Mouse (Mus musculus) liver, embryonic 14.5 days (tissue): ENCODE results near the gene Morc1. TPM values are rescaled to one million over a fixed set of nuclear protein-coding genes. Genes with fewer than 3 reads are reported as not detected.

ENCODE experiments used
- ATAC-seq: fragments of 200-750 bp; cut with Nextera tagmentation; 2 replicates; pipeline ENCODE4 v1.8.0; 2017; ENCODE audit warnings: moderate number of reproducible peaks, mild to moderate bottlenecking, moderate library complexity; ENCODE audit not compliant: insufficient read depth
- DNase-seq, 3 experiments: peaks; one replicate each; pipeline ENCODE4 v3.0.0-alpha.2; 2012 to 2013; ENCODE audit warnings: low read depth in 3 of 3, low spot score in 3 of 3
- H3K27ac ChIP-seq: fragments of 300-500 bp; sonication (generic); 2 replicates; pipeline ENCODE4 v1.5.1; 2014; ENCODE audit warnings: moderate library complexity, mild to moderate bottlenecking, control low read depth, inconsistent platforms
- H3K27me3 ChIP-seq: fragments of 300-500 bp; sonication (generic); 2 replicates; pipeline ENCODE4 v1.6.1; 2014; ENCODE audit warnings: mild to moderate bottlenecking, low read length, moderate library complexity; ENCODE audit not compliant: control insufficient read depth, insufficient read depth
- H3K36me3 ChIP-seq: fragments of 300-500 bp; sonication (generic); replicated peaks from 2 replicates; pipeline ENCODE4 v1.6.1; 2014; ENCODE audit warnings: low read depth; ENCODE audit not compliant: control insufficient read depth, insufficient read depth
- H3K4me1 ChIP-seq, 2 experiments: fragments of 200-500 bp in 1 of 2; fragments of 300-500 bp in 1 of 2; sonication (generic) in 1 of 2; replicated peaks; 2 replicates each; pipeline ENCODE4 v1.6.1; 2012 to 2014; ENCODE audit warnings: antibody characterized with exemption in 1 of 2, inconsistent platforms in 1 of 2, low read length in 1 of 2; ENCODE audit not compliant: control insufficient read depth in 2 of 2, insufficient read depth in 2 of 2
- H3K4me2 ChIP-seq: fragments of 300-500 bp; sonication (generic); 2 replicates; pipeline ENCODE4 v1.6.1; 2014; ENCODE audit warnings: low read depth, mild to moderate bottlenecking, control low read depth, moderate library complexity
- H3K4me3 ChIP-seq, 2 experiments: fragments of 200-500 bp in 1 of 2; fragments of 300-500 bp in 1 of 2; sonication (generic) in 1 of 2; 2 replicates each; pipeline ENCODE4 v1.5.1; 2012 to 2014; ENCODE audit warnings: low read depth in 2 of 2, low read length in 2 of 2, mild to moderate bottlenecking in 2 of 2, control low read depth in 1 of 2, inconsistent platforms in 1 of 2, moderate library complexity in 1 of 2; ENCODE audit not compliant: insufficient read depth in 1 of 2
- H3K9ac ChIP-seq: fragments of 300-500 bp; sonication (generic); replicated peaks from 2 replicates; pipeline ENCODE4 v1.6.1; 2014; ENCODE audit warnings: mild to moderate bottlenecking, control low read depth, moderate library complexity
- H3K9me3 ChIP-seq: fragments of 300-500 bp; sonication (generic); 2 replicates; pipeline ENCODE4 v1.6.1; 2016; ENCODE audit warnings: low read length, mixed read lengths; ENCODE audit not compliant: control insufficient read depth
- CTCF ChIP-seq: IDR thresholded peaks from 2 replicates; pipeline ENCODE4 v1.5.1; 2016; ENCODE audit warnings: antibody characterized with exemption, low read depth, control low read depth
- EP300 ChIP-seq: IDR thresholded peaks from 2 replicates; pipeline ENCODE4 v1.6.1; 2016; ENCODE audit warnings: antibody characterized with exemption, low read depth
- WGBS: fragments of 180-500 bp; shearing (Covaris S2); extraction: QIAGEN DNeasy Blood & Tissue Kit; methylation state at CpG from one replicate; pipeline ENCODE4 v1.1.7; 2014; ENCODE audit not compliant: insufficient replicate concordance; 5-methylcytosine and 5-hydroxymethylcytosine counted together
- polyA plus RNA-seq, 2 experiments: library from polyadenylated mRNA; depleted of rRNA in 1 of 2; stranded (reverse) in 1 of 2; unstranded in 1 of 2; fragments of >200 nt; fragmentation: Nextera tagmentation in 1 of 2; extraction: Ambion mirVana in 1 of 2; gene quantifications; 2 replicates each; pipeline versions ENCODE4 v1.2.1 to v1.2.3; 2012 to 2014

Gene Morc1
- polyA plus RNA-seq, 2 experiments = not detected

GRCm38 (mm10) chr16:48606476-48607038, 175.5 kb downstream of the Morc1 start:
- Histone ChIP-seq H3K27me3 (no peaks in the 10 kb centered on the region), H3K4me3 (no peak overlapping the region), H3K36me3 (no peaks in the 10 kb centered on the region), H3K27ac (no peak overlapping the region), H3K4me2 (no peak overlapping the region), H3K4me1 (no peaks in the 10 kb centered on the region), H3K9ac (no peak overlapping the region), H3K9me3 (no peaks in the 10 kb centered on the region)
- TF ChIP-seq CTCF (no peak), EP300 (no peak)
- DNase-seq = no peak
- no peak for ATAC-seq
- 46% methylated on average over 4 of the region's 4 CpGs for WGBS

- Histone ChIP-seq H3K4me2 (no peak overlapping the region), H3K9me3 (no peaks in the 10 kb centered on the region), H3K27ac (no peak overlapping the region), H3K4me3 (no peak overlapping the region), H3K4me1 (no peaks in the 10 kb centered on the region), H3K36me3 (no peaks in the 10 kb centered on the region), H3K27me3 (no peaks in the 10 kb centered on the region), H3K9ac (no peak overlapping the region)
- DNase-seq (no peak), ATAC-seq (no peak)
- TF ChIP-seq CTCF (no peak), EP300 (no peak)
- WGBS = 59% methylated on average over 3 of the region's 3 CpGs
Observed at GRCm38 (mm10) chr16:48608224-48608623, 177.2 kb downstream of the Morc1 start.

- no peak for ATAC-seq
- H3K9me3 ChIP-seq = no peaks in the 10 kb centered on the region
- H3K36me3 ChIP-seq = no peaks in the 10 kb centered on the region
- WGBS = 41% methylated on average over 1 of the region's 1 CpGs
- H3K4me2 ChIP-seq = no peak overlapping the region
- H3K27me3 ChIP-seq = no peaks in the 10 kb centered on the region
- no peak for DNase-seq
- TF ChIP-seq EP300 (no peak), CTCF (no peak)
- no peak overlapping the region for H3K4me3 ChIP-seq
- no peak overlapping the region for H3K9ac ChIP-seq
- H3K27ac ChIP-seq = no peak overlapping the region
- no peaks in the 10 kb centered on the region for H3K4me1 ChIP-seq
Observed at GRCm38 (mm10) chr16:48610866-48611265, 179.8 kb downstream of the Morc1 start.

- no peaks in the 10 kb centered on the region for H3K27me3 ChIP-seq
- TF ChIP-seq CTCF (no peak), EP300 (no peak)
- no peak for DNase-seq
- H3K9me3 ChIP-seq = no peaks in the 10 kb centered on the region
- 72% methylated on average over 2 of the region's 2 CpGs for WGBS
- no peak overlapping the region for H3K4me2 ChIP-seq
- H3K4me3 ChIP-seq = no peak overlapping the region
- H3K9ac ChIP-seq = no peak overlapping the region
- no peak for ATAC-seq
- H3K4me1 ChIP-seq = no peaks in the 10 kb centered on the region
- no peak overlapping the region for H3K27ac ChIP-seq
- H3K36me3 ChIP-seq = no peaks in the 10 kb centered on the region
Observed at GRCm38 (mm10) chr16:48611436-48611835, 180.4 kb downstream of the Morc1 start.

- no peak overlapping the region for H3K4me2 ChIP-seq
- 52% methylated on average over 1 of the region's 1 CpGs for WGBS
- no peaks in the 10 kb centered on the region for H3K9me3 ChIP-seq
- no peak overlapping the region for H3K9ac ChIP-seq
- ATAC-seq (no peak), DNase-seq (no peak)
- H3K36me3 ChIP-seq = no peaks in the 10 kb centered on the region
- TF ChIP-seq EP300 (no peak), CTCF (no peak)
- no peak overlapping the region for H3K4me3 ChIP-seq
- H3K4me1 ChIP-seq = no peaks in the 10 kb centered on the region
- no peak overlapping the region for H3K27ac ChIP-seq
- no peaks in the 10 kb centered on the region for H3K27me3 ChIP-seq
Observed at GRCm38 (mm10) chr16:48613783-48614182, 182.7 kb downstream of the Morc1 start.
